Mouse (Mus musculus): ENCODE measurements at regions not wholly inside any gene's neighbourhood (a gene's known extent, or its start where the extent isn't known, plus 50 kb on each side); places are given as distances from the start of the nearest gene placed in this dataset.

DNA sequence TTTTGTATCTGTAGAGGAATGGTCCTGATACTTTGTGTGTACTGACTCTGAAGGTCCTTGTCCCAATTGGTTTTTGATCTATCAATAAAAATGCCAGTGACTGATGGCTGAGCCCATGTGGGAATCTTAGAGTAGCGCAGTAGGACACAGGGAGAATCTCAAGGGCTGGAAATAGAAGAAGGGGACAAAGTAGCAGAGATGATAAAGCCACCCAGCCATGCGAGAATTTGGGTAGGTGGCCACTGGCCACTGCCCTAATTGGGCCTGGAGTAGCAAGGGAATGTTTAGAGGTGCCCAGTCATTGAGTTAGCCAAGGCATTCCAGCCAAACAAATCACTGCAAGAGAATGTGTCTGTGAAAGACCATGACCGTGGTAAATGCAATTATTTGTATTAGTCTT, 414.8 kb upstream of the Ercc4 start:
- TF ChIP-seq CTCF (IDR thresholded peaks at IDR 0.05; ENCODE audit: low read depth, low read length) (no peak), GATA1 (IDR thresholded peaks at IDR 0.05; ENCODE audit: borderline replicate concordance, low read length) (no peak)
